Mouse (Mus musculus) liver, embryonic 15.5 days (tissue): Measurements from ENCODE around the gene Bnip3. TPM values are rescaled to one million over a fixed set of nuclear protein-coding genes. Genes with fewer than 3 reads are reported as not detected.
A peak's percentile ranks its signal among the peaks of the same experiment; 100 is the strongest.

ENCODE experiments used
- ATAC-seq: fragments of 200-750 bp; cut with Nextera tagmentation; 2 replicates; pipeline ENCODE4 v1.8.0; 2017; ENCODE audit warnings: moderate number of reproducible peaks, mild to moderate bottlenecking, moderate library complexity; ENCODE audit not compliant: insufficient read depth
- H3K27ac ChIP-seq: fragments of 300-500 bp; sonication (generic); replicated peaks from 2 replicates; pipeline ENCODE4 v1.5.1; 2015; ENCODE audit warnings: mild to moderate bottlenecking, inconsistent platforms
- H3K27me3 ChIP-seq: fragments of 300-500 bp; sonication (generic); 2 replicates; pipeline ENCODE4 v1.6.1; 2015; ENCODE audit warnings: mild to moderate bottlenecking, inconsistent platforms
- H3K36me3 ChIP-seq: fragments of 300-500 bp; sonication (generic); replicated peaks from 2 replicates; pipeline ENCODE4 v1.6.1; 2015; ENCODE audit warnings: moderate library complexity, mild to moderate bottlenecking, inconsistent platforms
- H3K4me1 ChIP-seq: fragments of 300-500 bp; sonication (generic); replicated peaks from 2 replicates; pipeline ENCODE4 v1.6.1; 2015; ENCODE audit warnings: inconsistent platforms
- H3K4me2 ChIP-seq: fragments of 300-500 bp; sonication (generic); 2 replicates; pipeline ENCODE4 v1.6.1; 2015; ENCODE audit warnings: moderate library complexity, mild to moderate bottlenecking, inconsistent platforms
- H3K4me3 ChIP-seq: fragments of 300-500 bp; sonication (generic); replicated peaks from 2 replicates; pipeline ENCODE4 v1.5.1; 2015; ENCODE audit warnings: mild to moderate bottlenecking, inconsistent platforms
- H3K9ac ChIP-seq: fragments of 300-500 bp; sonication (generic); 2 replicates; pipeline ENCODE4 v1.6.1; 2015; ENCODE audit warnings: moderate library complexity, mild to moderate bottlenecking, inconsistent platforms
- H3K9me3 ChIP-seq: fragments of 300-500 bp; sonication (generic); replicated peaks from 2 replicates; pipeline ENCODE4 v1.6.1; 2016; ENCODE audit warnings: inconsistent platforms
- WGBS: fragments of 180-500 bp; shearing (Covaris S2); methylation state at CpG from one replicate; pipeline ENCODE4 v1.1.7; 2015; ENCODE audit warnings: mixed read lengths; ENCODE audit not compliant: insufficient replicate concordance; 5-methylcytosine and 5-hydroxymethylcytosine counted together
- polyA plus RNA-seq: library from polyadenylated mRNA; unstranded; fragments of >200 nt; fragmentation: Nextera tagmentation; extraction: Ambion mirVana; gene quantifications from 2 replicates; pipeline ENCODE4 v1.2.1, GENCODE M21; 2015

The Bnip3 gene
- polyA plus RNA-seq, 1 experiment from 2014 or later: 119 TPM

- no peak for ATAC-seq
- no peak overlapping the region for H3K4me3 ChIP-seq
- WGBS: 62% methylated on average over 2 of the region's 2 CpGs
- H3K9ac ChIP-seq: no peak overlapping the region
- peaks cover 3% of the 10 kb centered on the region; the same call in 1 of the 2 replicates for H3K4me1 ChIP-seq
- H3K4me2 ChIP-seq: no peak overlapping the region
- peaks cover 38% of the 10 kb centered on the region for H3K36me3 ChIP-seq
- H3K9me3 ChIP-seq: no peaks in the 10 kb centered on the region
- no peak overlapping the region for H3K27ac ChIP-seq
- no peaks in the 10 kb centered on the region for H3K27me3 ChIP-seq
Observed at GRCm38 (mm10) chr7:138856670-138857069, 52.6 kb downstream of the Bnip3 start.

GRCm38 (mm10) chr7:138854201-138854600, 55.1 kb downstream of the Bnip3 start:
- Histone ChIP-seq H3K27me3 (no peaks in the 10 kb centered on the region), H3K9me3 (no peaks in the 10 kb centered on the region), H3K36me3 (peaks cover 48% of the 10 kb centered on the region), H3K4me1 (peaks cover 16% of the 10 kb centered on the region), H3K4me3 (no peak overlapping the region), H3K4me2 (no peak overlapping the region), H3K9ac (no peak overlapping the region), H3K27ac (no peak overlapping the region)
- WGBS: 83% methylated on average over 2 of the region's 2 CpGs
- ATAC-seq: no peak

- H3K4me2 ChIP-seq: no peak overlapping the region
- H3K36me3 ChIP-seq: peaks cover 48% of the 10 kb centered on the region
- no peak overlapping the region for H3K27ac ChIP-seq
- H3K4me3 ChIP-seq: no peak overlapping the region
- peaks cover 16% of the 10 kb centered on the region for H3K4me1 ChIP-seq
- WGBS: 92% methylated on average over 4 of the region's 4 CpGs
- H3K9ac ChIP-seq: no peak overlapping the region
- ATAC-seq: no peak
- no peaks in the 10 kb centered on the region for H3K9me3 ChIP-seq
- H3K27me3 ChIP-seq: no peaks in the 10 kb centered on the region
Observed at GRCm38 (mm10) chr7:138853417-138854031, 55.8 kb downstream of the Bnip3 start.

GRCm38 (mm10) chr7:138850083-138850482, 59.2 kb downstream of the Bnip3 start:
- Histone ChIP-seq H3K4me1 (peaks cover 41% of the 10 kb centered on the region), H3K4me3 (no peak overlapping the region), H3K4me2 (no peak overlapping the region), H3K36me3 (peaks cover 43% of the 10 kb centered on the region), H3K27me3 (no peaks in the 10 kb centered on the region), H3K27ac (no peak overlapping the region), H3K9ac (no peak overlapping the region), H3K9me3 (no peaks in the 10 kb centered on the region)
- ATAC-seq: no peak

GRCm38 (mm10) chr7:138848028-138848920, 61.0 kb downstream of the Bnip3 start:
- H3K4me3 ChIP-seq: peak overlapping the region; percentile 96
- H3K27ac ChIP-seq: peak overlapping the region; percentile 25; the same call in 1 of the 2 replicates
- no peaks in the 10 kb centered on the region for H3K9me3 ChIP-seq
- peak overlapping the region; percentile 96 for H3K4me2 ChIP-seq
- H3K9ac ChIP-seq: peak overlapping the region; percentile 97; the same call in 1 of the 2 replicates
- WGBS: 70% methylated on average over 7 of the region's 7 CpGs
- peaks cover 28% of the 10 kb centered on the region for H3K36me3 ChIP-seq
- H3K27me3 ChIP-seq: no peaks in the 10 kb centered on the region
- no peak for ATAC-seq
- H3K4me1 ChIP-seq: peaks cover 54% of the 10 kb centered on the region

- ATAC-seq: no peak
- Histone ChIP-seq H3K36me3 (peaks cover 21% of the 10 kb centered on the region), H3K4me3 (peak overlapping the region; percentile 96), H3K9me3 (no peaks in the 10 kb centered on the region), H3K27me3 (no peaks in the 10 kb centered on the region), H3K4me1 (peaks cover 56% of the 10 kb centered on the region), H3K27ac (peak overlapping the region; percentile 96), H3K4me2 (peak overlapping the region; percentile 96), H3K9ac (peak overlapping the region; percentile 97)
- WGBS: 29% methylated on average over 13 of the region's 13 CpGs
Observed at GRCm38 (mm10) chr7:138847316-138848027, 61.8 kb downstream of the Bnip3 start.

GRCm38 (mm10) chr7:138846502-138846991, 62.8 kb downstream of the Bnip3 start:
- Histone ChIP-seq H3K27ac (peak overlapping the region; percentile 96), H3K4me1 (peaks cover 56% of the 10 kb centered on the region), H3K9me3 (no peaks in the 10 kb centered on the region), H3K4me2 (peak overlapping the region; percentile 96), H3K36me3 (peaks cover 15% of the 10 kb centered on the region), H3K27me3 (no peaks in the 10 kb centered on the region), H3K9ac (peak overlapping the region; percentile 97), H3K4me3 (peak overlapping the region; percentile 96)
- under 1% methylated on average over 61 of the region's 61 CpGs for WGBS
- ATAC-seq: peak; percentile 87

GRCm38 (mm10) chr7:138845544-138846391, 63.6 kb downstream of the Bnip3 start, which contains the start of the genes Ppp2r2d and Mapk1ip1:
Gene Ppp2r2d, plus strand, starts transcription at chr7:138846079.
Gene Mapk1ip1, minus strand, starts transcription at chr7:138846273.
- H3K4me1 ChIP-seq: peaks cover 56% of the 10 kb centered on the region
- ATAC-seq: peak; percentile 93
- peak within 1 kb of the TSS; percentile 96 for H3K27ac ChIP-seq
- no peaks in the 10 kb centered on the region for H3K27me3 ChIP-seq
- no peaks in the 10 kb centered on the region for H3K9me3 ChIP-seq
- peak within 1 kb of the TSS; percentile 96 for H3K4me2 ChIP-seq
- H3K9ac ChIP-seq: peak within 1 kb of the TSS; percentile 97
- peak within 1 kb of the TSS; percentile 96 for H3K4me3 ChIP-seq
- WGBS: under 1% methylated on average over 51 of the region's 51 CpGs
- peaks cover 15% of the 10 kb centered on the region for H3K36me3 ChIP-seq

GRCm38 (mm10) chr7:138845111-138845510, 64.2 kb downstream of the Bnip3 start:
- H3K9me3 ChIP-seq: no peaks in the 10 kb centered on the region
- peaks cover 9% of the 10 kb centered on the region for H3K36me3 ChIP-seq
- peaks cover 50% of the 10 kb centered on the region for H3K4me1 ChIP-seq
- H3K27ac ChIP-seq: no peak overlapping the region
- peak overlapping the region; percentile 96 for H3K4me2 ChIP-seq
- peak overlapping the region; percentile 97 for H3K9ac ChIP-seq
- WGBS: 43% methylated on average over 8 of the region's 8 CpGs
- ATAC-seq: no peak
- H3K4me3 ChIP-seq: peak overlapping the region; percentile 96
- H3K27me3 ChIP-seq: no peaks in the 10 kb centered on the region

GRCm38 (mm10) chr7:138843421-138843820, 65.9 kb downstream of the Bnip3 start:
- H3K27me3 ChIP-seq: no peaks in the 10 kb centered on the region
- no peak for ATAC-seq
- no peak overlapping the region for H3K9ac ChIP-seq
- WGBS: 67% methylated on average over 4 of the region's 4 CpGs
- H3K36me3 ChIP-seq: peaks cover 5% of the 10 kb centered on the region; the same call in 1 of the 2 replicates
- H3K4me1 ChIP-seq: peaks cover 43% of the 10 kb centered on the region
- H3K9me3 ChIP-seq: no peaks in the 10 kb centered on the region
- H3K4me3 ChIP-seq: no peak overlapping the region
- no peak overlapping the region for H3K4me2 ChIP-seq
- no peak overlapping the region for H3K27ac ChIP-seq
